Mouse (Mus musculus) liver, postnatal 0 days (tissue): ENCODE measurements around the gene 2610318N02Rik.

Experiments used
- CTCF ChIP-seq: sonication (generic); IDR thresholded peaks from 2 replicates; pipeline ENCODE4 v1.5.1; 2016; ENCODE audit warnings: antibody characterized with exemption, low read depth
- EP300 ChIP-seq: IDR thresholded peaks from 2 replicates; pipeline ENCODE4 v1.6.1; 2016; ENCODE audit warnings: antibody characterized with exemption, low read depth, mild to moderate bottlenecking

DNA sequence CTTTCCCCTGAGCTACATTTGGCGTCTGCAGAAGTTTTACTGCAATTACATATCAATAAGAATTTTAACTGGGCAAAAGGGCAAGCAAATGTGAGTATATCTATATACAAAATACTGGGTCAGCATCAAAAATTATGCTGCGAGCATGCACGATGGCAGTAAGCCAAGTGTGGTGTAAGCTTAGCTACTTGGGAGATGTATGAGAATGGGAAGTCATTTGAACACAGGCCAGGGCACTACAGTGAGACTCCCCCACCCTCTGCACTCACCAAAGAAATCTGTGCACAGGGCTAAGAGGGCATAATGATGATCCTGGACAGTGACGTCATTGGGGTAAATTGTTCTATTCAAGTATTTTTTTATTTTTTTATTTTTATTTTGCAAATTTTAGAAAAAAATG lies 20.4 kb downstream of the 2610318N02Rik start:
- TF ChIP-seq CTCF: no peak
- TF ChIP-seq EP300: no peak
